Mouse (Mus musculus): ENCODE results near the gene Lysmd1. TPM values are rescaled to one million over a fixed set of nuclear protein-coding genes. Genes with fewer than 3 reads are reported as not detected.

The Lysmd1 gene
- polyA plus RNA-seq (2012; fragmentation: generic; extraction: Trizol): 7.0 TPM

DNA sequence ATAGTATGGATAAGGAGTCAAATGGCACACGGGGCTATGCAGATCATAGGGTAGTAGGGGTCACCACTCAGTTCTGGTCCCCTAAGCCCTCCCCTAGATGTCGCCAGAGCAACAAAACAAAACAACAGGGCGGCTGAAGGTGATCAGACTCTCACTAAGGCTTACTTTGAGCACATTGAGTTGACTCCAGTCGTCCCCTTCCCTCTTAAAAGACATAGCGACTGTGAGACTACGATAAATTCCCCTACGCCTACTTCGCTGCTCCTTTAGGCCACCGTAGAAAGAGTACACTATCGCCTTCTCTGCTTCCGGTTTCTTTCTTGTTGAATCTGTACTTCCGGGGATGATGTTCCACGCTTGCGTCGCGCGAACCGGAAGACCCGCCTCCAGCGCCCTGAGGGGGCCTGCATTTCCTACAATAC, at the start of gene Lysmd1, which contains the start of gene Scnm1:
TSS of gene Lysmd1 (plus strand) at position 409 of the 422 bp plus-strand sequence.
TSS of gene Scnm1 (minus strand) at position 332 of the 422 bp plus-strand sequence.
- no peaks in the 10 kb centered on the region for H3K36me3 ChIP-seq (ENCODE audit: control insufficient read depth, insufficient read depth)
- no peaks in the 10 kb centered on the region for H3K27me3 ChIP-seq (ENCODE audit: control insufficient read depth, insufficient read depth, insufficient read length)
- peak within 1 kb of the TSS; percentile 27 for H3ac ChIP-seq (ENCODE audit: control insufficient read depth, insufficient read length)
- peaks cover 8% of the 10 kb centered on the region for H3K79me2 ChIP-seq (ENCODE audit: control insufficient read depth, insufficient read depth)
- peak within 1 kb of the TSS; percentile 86 for H3K4me2 ChIP-seq (ENCODE audit: low read depth)
- no peak for TF ChIP-seq REST (IDR thresholded peaks at IDR 0.05; ENCODE audit: insufficient read depth, insufficient read length)
- TF ChIP-seq POLR2A (IDR thresholded peaks at IDR 0.05; ENCODE audit: insufficient read length, low read depth): peak; percentile 31
- peak within 1 kb of the TSS; percentile 42 for H3K4me3 ChIP-seq

DNA sequence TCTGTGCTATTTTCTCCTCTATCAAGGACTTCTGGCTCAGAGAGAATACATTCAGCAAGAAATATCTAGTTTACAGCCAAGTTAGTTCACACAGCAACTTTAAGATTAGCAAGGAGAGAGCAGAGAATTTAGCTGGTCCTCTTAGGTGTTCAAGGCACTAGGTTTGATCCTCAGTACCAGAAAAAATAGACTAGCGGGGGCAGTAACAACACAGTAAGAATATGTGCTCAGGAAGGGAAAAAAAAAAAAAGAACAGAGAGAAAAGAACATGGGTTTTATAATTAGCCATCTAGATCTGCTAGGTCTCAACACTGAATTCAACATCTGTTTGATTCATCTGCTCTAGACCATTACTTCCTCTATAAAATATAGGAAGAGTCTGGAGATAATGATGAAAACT, 45.8 kb upstream of the Lysmd1 start:
- H3K27me3 ChIP-seq (ENCODE audit: control insufficient read depth, insufficient read depth, insufficient read length): no peaks in the 10 kb centered on the region
- no peaks in the 10 kb centered on the region for H3K36me3 ChIP-seq (ENCODE audit: control insufficient read depth, insufficient read depth)
- no peak overlapping the region for H3ac ChIP-seq (ENCODE audit: control insufficient read depth, insufficient read length)
- TF ChIP-seq MYOD1 (IDR thresholded peaks at IDR 0.05; ENCODE audit: control insufficient read depth in 1 of 3, insufficient read length in 2 of 3, low read depth in 2 of 3) (no peak), TCF3 (IDR thresholded peaks at IDR 0.05; ENCODE audit: insufficient read length, low read depth) (no peak), MYOG (IDR thresholded peaks at IDR 0.05; ENCODE audit: control insufficient read depth in 1 of 3, insufficient read depth in 1 of 3, insufficient read length in 2 of 3, low read depth in 2 of 3) (no peak), POLR2A (IDR thresholded peaks at IDR 0.05; ENCODE audit: insufficient read length, low read depth) (no peak), REST (IDR thresholded peaks at IDR 0.05; ENCODE audit: insufficient read depth, insufficient read length) (no peak), CEBPB (IDR thresholded peaks at IDR 0.05; ENCODE audit: insufficient read depth, poor library complexity, severe bottlenecking) (no peak), SRF (IDR thresholded peaks at IDR 0.05; ENCODE audit: control insufficient read depth, insufficient read length, low read depth) (no peak), USF1 (IDR thresholded peaks at IDR 0.05; ENCODE audit: low read depth) (no peak), MAX (IDR thresholded peaks at IDR 0.05; ENCODE audit: low read depth) (no peak), POLR2AphosphoS2 (IDR thresholded peaks at IDR 0.05; ENCODE audit: insufficient read length, low read depth) (no peak), TCF12 (IDR thresholded peaks at IDR 0.05; ENCODE audit: insufficient read depth, poor library complexity, severe bottlenecking) (no peak), E2F4 (IDR thresholded peaks at IDR 0.05; ENCODE audit: insufficient read depth) (no peak)
- no peak overlapping the region for H3K4me3 ChIP-seq
- no peak overlapping the region for H3K4me2 ChIP-seq (ENCODE audit: low read depth)
- H3K79me2 ChIP-seq (ENCODE audit: control insufficient read depth, insufficient read depth): peaks cover 49% of the 10 kb centered on the region

DNA sequence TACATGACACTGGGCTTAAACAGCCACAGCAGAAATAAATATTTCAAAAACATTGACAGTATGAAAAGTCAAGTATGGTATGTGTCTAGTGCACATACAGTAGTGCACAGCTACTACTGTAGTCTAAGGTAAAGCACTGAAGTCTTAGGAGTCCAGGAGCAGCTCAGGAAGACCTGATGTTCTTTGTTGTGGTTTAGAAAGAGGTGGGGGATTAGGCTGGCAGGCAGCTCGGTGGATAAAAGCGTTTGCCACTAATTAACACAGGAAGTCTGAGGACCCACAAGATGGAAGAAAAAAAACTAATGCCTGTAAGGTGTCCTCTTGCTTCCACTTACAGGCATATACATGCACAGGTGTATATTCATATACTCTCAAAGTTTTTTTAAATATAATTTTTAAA, 33.0 kb upstream of the Lysmd1 start:
- Histone ChIP-seq H3K36me3 (ENCODE audit: control insufficient read depth, insufficient read depth) (peaks cover 11% of the 10 kb centered on the region), H3ac (ENCODE audit: control insufficient read depth, insufficient read length) (no peak overlapping the region), H3K79me2 (ENCODE audit: control insufficient read depth, insufficient read depth) (peaks cover 98% of the 10 kb centered on the region), H3K27me3 (ENCODE audit: control insufficient read depth, insufficient read depth, insufficient read length) (no peaks in the 10 kb centered on the region), H3K4me2 (ENCODE audit: low read depth) (no peak overlapping the region), H3K4me3 (no peak overlapping the region)
- TF ChIP-seq POLR2AphosphoS2 (IDR thresholded peaks at IDR 0.05; ENCODE audit: insufficient read length, low read depth): no peak
- no peak for TF ChIP-seq CEBPB (IDR thresholded peaks at IDR 0.05; ENCODE audit: insufficient read depth, poor library complexity, severe bottlenecking)
- TF ChIP-seq MAX (IDR thresholded peaks at IDR 0.05; ENCODE audit: low read depth): no peak
- TF ChIP-seq REST (IDR thresholded peaks at IDR 0.05; ENCODE audit: insufficient read depth, insufficient read length): no peak
- no peak for TF ChIP-seq MYOD1 (IDR thresholded peaks at IDR 0.05; ENCODE audit: control insufficient read depth in 1 of 3, insufficient read length in 2 of 3, low read depth in 2 of 3)
- TF ChIP-seq TCF12 (IDR thresholded peaks at IDR 0.05; ENCODE audit: insufficient read depth, poor library complexity, severe bottlenecking): no peak
- TF ChIP-seq POLR2A (IDR thresholded peaks at IDR 0.05; ENCODE audit: insufficient read length, low read depth): no peak
- TF ChIP-seq TCF3 (IDR thresholded peaks at IDR 0.05; ENCODE audit: insufficient read length, low read depth): no peak

DNA sequence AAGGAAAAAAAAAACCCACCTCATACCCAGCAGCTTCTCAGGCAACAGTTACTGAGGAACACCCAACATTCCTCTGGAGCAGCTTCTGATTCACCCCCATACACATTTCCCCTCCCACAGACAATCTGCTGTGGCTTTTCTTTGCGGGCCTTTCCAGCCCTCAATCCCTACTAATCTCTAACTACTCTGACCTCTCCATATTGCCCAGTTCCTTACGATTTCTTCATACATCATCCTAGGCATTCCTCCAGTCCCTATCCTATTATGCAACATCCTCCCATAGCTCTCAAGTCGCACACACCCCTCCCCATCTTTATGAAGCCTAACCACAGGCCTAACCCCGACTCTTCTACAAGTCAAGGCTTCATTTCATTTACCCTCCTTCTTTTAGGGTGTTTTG, 28.8 kb upstream of the Lysmd1 start:
- peak overlapping the region; percentile 30 for H3ac ChIP-seq (ENCODE audit: control insufficient read depth, insufficient read length)
- H3K4me2 ChIP-seq (ENCODE audit: low read depth): peak overlapping the region; percentile 99
- H3K36me3 ChIP-seq (ENCODE audit: control insufficient read depth, insufficient read depth): no peaks in the 10 kb centered on the region
- peak overlapping the region; percentile 100 for H3K4me3 ChIP-seq
- H3K27me3 ChIP-seq (ENCODE audit: control insufficient read depth, insufficient read depth, insufficient read length): no peaks in the 10 kb centered on the region
- TF ChIP-seq CEBPB (IDR thresholded peaks at IDR 0.05; ENCODE audit: insufficient read depth, poor library complexity, severe bottlenecking): peak; percentile 60; the same call in 1 of the 2 replicates
- no peak for TF ChIP-seq SRF (IDR thresholded peaks at IDR 0.05; ENCODE audit: control insufficient read depth, insufficient read length, low read depth)
- H3K79me2 ChIP-seq (ENCODE audit: control insufficient read depth, insufficient read depth): peaks cover 64% of the 10 kb centered on the region

DNA sequence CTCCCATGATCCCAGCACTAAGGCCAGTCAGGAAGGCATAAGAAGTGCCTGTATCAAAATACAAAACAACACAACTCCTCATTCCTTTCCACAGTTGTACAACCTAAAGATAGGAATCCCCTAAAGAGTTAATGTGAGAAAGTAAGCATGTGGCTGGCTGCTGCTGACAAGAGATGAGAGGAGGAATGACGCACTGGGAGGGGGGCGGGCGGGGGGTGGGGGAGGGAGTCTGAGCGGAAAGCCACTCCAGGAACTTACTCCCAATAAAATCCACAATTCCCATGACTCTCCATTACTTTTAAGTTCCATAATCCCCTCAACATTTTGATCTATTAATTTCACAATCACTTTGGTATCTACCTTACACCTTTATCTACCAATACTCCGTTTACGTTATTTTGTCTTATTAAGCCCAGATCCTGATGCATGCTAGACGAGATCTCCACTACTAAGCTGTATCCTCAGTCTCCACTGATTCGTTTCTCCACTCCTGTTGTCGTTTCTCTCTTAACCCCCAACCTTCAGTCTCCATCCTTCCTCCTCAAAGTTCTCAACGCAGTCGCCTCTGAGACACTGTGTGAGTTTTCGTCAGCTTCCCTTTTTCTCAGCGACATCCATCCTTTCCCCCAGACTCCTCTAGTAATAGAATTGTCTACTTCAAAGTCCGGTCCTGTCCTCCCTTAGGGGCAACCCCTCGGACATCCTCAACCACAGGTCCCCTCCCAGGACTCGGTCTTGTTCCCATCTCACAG, 28.1 kb upstream of the Lysmd1 start:
- no peaks in the 10 kb centered on the region for H3K27me3 ChIP-seq (ENCODE audit: control insufficient read depth, insufficient read depth, insufficient read length)

More for the DNA sequence above, 28.1 kb upstream of the Lysmd1 start:
- Histone ChIP-seq H3K79me2 (ENCODE audit: control insufficient read depth, insufficient read depth) (peaks cover 58% of the 10 kb centered on the region), H3K36me3 (ENCODE audit: control insufficient read depth, insufficient read depth) (no peaks in the 10 kb centered on the region), H3K4me3 (peak overlapping the region; percentile 100), H3ac (ENCODE audit: control insufficient read depth, insufficient read length) (peak overlapping the region; percentile 30), H3K4me2 (ENCODE audit: low read depth) (peak overlapping the region; percentile 99)
- TF ChIP-seq USF1 (IDR thresholded peaks at IDR 0.05; ENCODE audit: low read depth): peak; percentile 15
- no peak for TF ChIP-seq MYOD1 (IDR thresholded peaks at IDR 0.05; ENCODE audit: control insufficient read depth in 1 of 3, insufficient read length in 2 of 3, low read depth in 2 of 3)
